Mouse (Mus musculus): ENCODE measurements around the gene Aaas. TPM values are rescaled to one million over a fixed set of nuclear protein-coding genes. Genes with fewer than 3 reads are reported as not detected.
A peak's percentile ranks its signal among the peaks of the same experiment; 100 is the strongest.

Aaas gene
- polyA plus RNA-seq, 1 experiment from 2014 or later = 31.3 TPM

DNA sequence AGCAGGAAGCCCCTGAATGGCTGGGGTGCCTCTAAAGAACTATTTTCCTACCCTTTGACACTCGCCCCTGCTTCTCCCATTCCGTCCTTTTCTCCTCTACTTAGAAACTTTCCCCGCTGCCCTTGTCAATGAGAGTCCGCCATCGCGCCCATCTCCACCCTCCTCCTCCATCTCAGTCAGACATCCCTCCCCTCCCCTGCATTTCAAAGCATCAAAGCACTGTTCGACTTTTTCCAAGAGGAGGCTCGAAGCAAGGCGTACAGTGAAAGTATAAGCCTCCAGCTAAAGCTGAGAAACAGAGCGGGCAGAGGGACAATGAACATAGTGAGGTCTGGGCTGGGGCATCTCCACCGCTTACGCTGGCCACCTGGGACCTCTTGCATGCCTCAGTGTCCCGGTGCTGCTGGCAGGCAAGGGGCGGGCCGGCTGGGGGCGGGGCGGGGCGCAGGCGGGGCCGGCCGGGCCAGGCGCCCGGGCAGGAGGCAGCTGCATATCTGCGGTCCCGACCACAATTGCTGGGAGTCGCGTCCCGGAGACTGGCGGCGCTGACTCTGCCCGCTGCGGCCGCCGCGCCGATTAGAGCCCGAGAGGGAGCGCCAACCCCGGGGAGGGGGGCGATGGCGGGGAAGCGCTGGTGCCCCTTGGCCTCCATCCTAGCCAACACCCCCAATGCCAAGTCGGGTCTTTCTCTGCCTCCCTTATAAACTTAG lies 26.0 kb upstream of the Aaas start:
- Histone ChIP-seq H3K4me3 (peak overlapping the region; percentile 51), H3K36me3 (no peaks in the 10 kb centered on the region), H3K4me2 (peak overlapping the region; percentile 84), H3K9me3 (no peaks in the 10 kb centered on the region), H3K27me3 (0 out of 2 replicates have a peak, but pooled peaks cover 4% of the 10 kb centered on the region), H3K9ac (peak overlapping the region; percentile 75), H3K4me1 (replicated peaks) (peaks cover 19% of the 10 kb centered on the region), H3K27ac (replicated peaks) (peak overlapping the region; percentile 73)
- under 1% methylated on average over 42 of the region's 43 CpGs for WGBS
- peak; percentile 80 for ATAC-seq (ENCODE audit: low read depth)

DNA sequence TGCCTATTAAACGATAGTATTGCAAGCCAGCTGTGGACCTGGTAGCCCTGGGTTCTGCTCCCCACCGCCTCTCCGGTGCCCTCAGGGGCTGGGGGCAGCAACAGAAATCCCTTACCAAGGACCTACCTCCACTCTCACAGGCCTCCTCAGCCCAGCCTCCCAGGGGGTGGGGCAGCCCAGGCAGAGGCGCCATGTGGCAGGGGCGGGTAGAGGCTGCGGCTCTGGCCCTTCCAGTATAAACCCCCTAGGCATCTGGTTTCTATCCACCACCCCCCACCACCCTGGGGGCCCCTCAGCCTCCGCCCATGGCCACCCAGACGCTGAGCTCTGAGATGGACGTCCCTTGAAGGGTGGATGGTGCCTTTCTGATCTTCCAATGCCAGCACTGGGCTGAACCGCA lies 20.2 kb upstream of the Aaas start:
- 12% methylated on average over 10 of the region's 10 CpGs for WGBS
- no peak overlapping the region for H3K4me2 ChIP-seq
- H3K27ac ChIP-seq (replicated peaks) = no peak overlapping the region
- H3K27me3 ChIP-seq = peaks cover 19% of the 10 kb centered on the region
- no peak for ATAC-seq (ENCODE audit: low read depth)
- 0 out of 2 replicates have a peak overlapping the region, but pooled peaks have one; percentile 31 for H3K9ac ChIP-seq
- H3K9me3 ChIP-seq = no peaks in the 10 kb centered on the region
- H3K4me3 ChIP-seq = no peak overlapping the region
- H3K36me3 ChIP-seq = no peaks in the 10 kb centered on the region
- peaks cover 30% of the 10 kb centered on the region for H3K4me1 ChIP-seq (replicated peaks)

DNA sequence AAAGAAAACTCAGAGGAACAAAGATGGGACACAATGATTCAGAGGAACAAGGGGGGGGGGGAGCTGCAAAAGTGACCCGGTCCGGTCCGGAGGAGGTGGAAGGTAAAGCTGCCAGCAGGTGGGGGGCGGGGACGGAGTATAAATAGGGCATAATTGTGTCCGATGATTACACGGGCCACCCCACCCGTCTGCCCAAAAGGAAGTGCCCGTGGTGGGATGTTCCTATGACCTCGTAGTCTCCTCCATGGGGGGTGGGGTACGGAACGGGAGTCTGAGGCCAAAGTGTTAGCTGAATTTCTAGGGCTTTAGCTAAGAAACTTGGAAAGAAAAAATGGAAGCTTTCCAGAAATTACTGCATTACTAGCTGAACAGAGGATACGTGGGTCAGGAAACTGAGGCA lies 19.4 kb upstream of the Aaas start:
- Histone ChIP-seq H3K4me1 (replicated peaks) (peaks cover 30% of the 10 kb centered on the region), H3K4me2 (no peak overlapping the region), H3K9me3 (no peaks in the 10 kb centered on the region), H3K27ac (replicated peaks) (no peak overlapping the region), H3K36me3 (no peaks in the 10 kb centered on the region), H3K4me3 (no peak overlapping the region), H3K9ac (no peak overlapping the region), H3K27me3 (peaks cover 19% of the 10 kb centered on the region)
- ATAC-seq (ENCODE audit: low read depth) = no peak
- 9% methylated on average over 13 of the region's 13 CpGs for WGBS

DNA sequence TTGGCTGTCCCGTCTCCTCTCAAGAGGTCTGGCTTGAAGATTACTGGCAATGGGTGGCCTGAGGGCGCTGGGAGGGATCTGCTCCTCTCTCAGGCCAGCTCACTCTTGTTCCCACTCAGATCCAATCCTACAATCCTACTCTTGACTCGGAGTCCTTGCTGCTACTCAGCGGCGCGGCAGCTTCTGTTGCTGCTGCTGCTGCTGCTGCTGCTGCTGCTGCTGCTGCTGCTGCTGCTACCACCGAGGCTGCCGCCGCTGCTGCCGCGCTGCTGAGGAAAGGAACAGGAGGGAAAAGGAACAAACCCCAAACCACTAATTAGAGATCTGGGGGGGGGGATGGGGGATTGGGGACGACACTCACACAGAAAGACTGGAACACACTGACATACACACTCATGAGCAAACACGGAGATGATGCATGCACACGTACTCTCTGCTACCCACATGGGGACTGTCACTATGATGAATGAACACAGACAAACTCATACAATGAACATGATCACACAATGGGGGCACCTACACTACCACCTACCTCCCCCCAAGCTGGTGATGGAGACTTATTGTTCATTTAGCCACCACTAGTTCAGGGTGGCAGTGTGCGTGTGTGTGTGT lies 16.3 kb upstream of the Aaas start, which contains the start of gene Sp7:
Sp7 (minus strand) TSS at position 450 of the 612 bp plus-strand sequence.
- peak within 1 kb of the TSS; percentile 23 for H3K4me3 ChIP-seq
- no peaks in the 10 kb centered on the region for H3K36me3 ChIP-seq
- H3K4me2 ChIP-seq = peak within 1 kb of the TSS; percentile 53
- peak within 1 kb of the TSS; percentile 63 for H3K9ac ChIP-seq
- H3K9me3 ChIP-seq = no peaks in the 10 kb centered on the region
- peaks cover 35% of the 10 kb centered on the region for H3K27me3 ChIP-seq
- 6% methylated on average over 15 of the region's 15 CpGs for WGBS
- no peak within 1 kb of the TSS for H3K27ac ChIP-seq (replicated peaks)
- peaks cover 33% of the 10 kb centered on the region for H3K4me1 ChIP-seq (replicated peaks)
- peak; percentile 64; the same call in 1 of the 2 replicates for ATAC-seq (ENCODE audit: low read depth)

DNA sequence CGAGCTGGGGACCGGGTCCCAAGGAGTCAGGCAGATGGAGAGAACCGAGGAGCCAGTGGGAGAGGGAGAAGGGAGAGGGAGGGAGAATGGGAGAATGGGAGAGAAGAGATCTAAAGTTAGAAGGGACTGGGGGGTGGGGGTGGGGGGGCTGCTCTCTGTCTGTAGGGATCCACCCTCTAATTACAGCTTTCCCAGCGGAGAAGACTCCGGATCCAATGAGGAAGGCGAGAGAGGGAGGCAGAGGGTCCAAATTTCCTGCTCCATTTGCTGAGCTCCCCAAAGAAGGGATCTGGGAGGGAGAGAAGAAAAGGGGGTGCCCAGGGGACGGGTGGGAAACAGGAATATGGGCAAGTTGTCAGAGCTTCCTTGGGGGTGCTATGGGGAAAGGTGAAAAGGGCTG lies 15.7 kb upstream of the Aaas start:
- peaks cover 33% of the 10 kb centered on the region for H3K4me1 ChIP-seq (replicated peaks)
- H3K27ac ChIP-seq (replicated peaks) = no peak overlapping the region
- H3K36me3 ChIP-seq = no peaks in the 10 kb centered on the region
- ATAC-seq (ENCODE audit: low read depth) = 0 out of 2 replicates have a peak, but pooled peaks have one; percentile 10
- 5% methylated on average over 7 of the region's 7 CpGs for whole genome bisulfite sequencing
- peaks cover 35% of the 10 kb centered on the region for H3K27me3 ChIP-seq
- H3K4me3 ChIP-seq = peak overlapping the region; percentile 23
- peak overlapping the region; percentile 63 for H3K9ac ChIP-seq
- no peaks in the 10 kb centered on the region for H3K9me3 ChIP-seq
- H3K4me2 ChIP-seq = peak overlapping the region; percentile 53

DNA sequence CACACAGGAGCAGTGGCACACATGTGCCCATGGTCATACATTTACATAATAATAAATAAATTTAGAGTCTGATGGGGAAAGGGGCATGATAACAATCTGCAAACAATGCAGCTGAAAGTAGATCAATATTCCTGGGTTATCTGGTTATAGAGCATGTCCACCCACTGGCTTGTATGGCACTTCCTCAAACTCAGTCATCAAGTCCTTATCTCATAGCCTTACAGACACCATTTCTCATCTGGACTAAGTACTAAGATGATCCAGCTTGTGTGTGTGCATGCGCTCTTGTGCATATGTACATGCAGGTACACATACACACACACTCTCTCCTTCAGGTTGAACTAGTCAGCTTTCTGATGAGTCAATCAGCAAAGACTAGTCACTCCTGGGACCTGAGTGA lies 14.1 kb upstream of the Aaas start:
- Histone ChIP-seq H3K4me1 (replicated peaks) (peaks cover 19% of the 10 kb centered on the region), H3K9me3 (no peaks in the 10 kb centered on the region), H3K27ac (replicated peaks) (no peak overlapping the region), H3K36me3 (no peaks in the 10 kb centered on the region), H3K4me2 (no peak overlapping the region), H3K27me3 (peaks cover 33% of the 10 kb centered on the region), H3K4me3 (no peak overlapping the region), H3K9ac (no peak overlapping the region)
- 97% methylated on average over 1 of the region's 1 CpGs for WGBS
- ATAC-seq (ENCODE audit: low read depth) = no peak

DNA sequence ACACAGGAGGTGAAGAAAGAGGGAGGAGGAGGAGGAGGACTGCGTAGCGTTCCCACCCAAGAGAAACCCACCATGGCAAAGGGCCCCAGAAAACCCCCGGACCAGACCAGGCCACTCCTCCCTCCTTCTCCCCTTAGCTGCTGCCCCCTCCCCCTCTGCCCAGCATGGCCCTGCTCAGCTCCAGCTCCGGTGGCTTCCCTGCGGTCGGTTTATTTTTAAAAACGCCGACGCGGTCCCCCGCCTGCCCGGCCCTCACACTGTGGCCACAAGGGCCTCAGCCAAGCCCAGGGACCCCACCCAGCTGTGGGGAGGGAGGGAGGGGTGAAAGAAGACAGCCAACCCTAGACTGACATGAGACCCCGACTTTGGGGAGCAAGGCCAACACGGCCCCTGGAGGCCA lies 12.1 kb upstream of the Aaas start:
- Histone ChIP-seq H3K4me1 (replicated peaks) (peaks cover 36% of the 10 kb centered on the region), H3K4me2 (peak overlapping the region; percentile 26; the same call in 1 of the 2 replicates), H3K9me3 (no peaks in the 10 kb centered on the region), H3K27me3 (peaks cover 53% of the 10 kb centered on the region), H3K27ac (replicated peaks) (no peak overlapping the region), H3K9ac (peak overlapping the region; percentile 54; the same call in 1 of the 2 replicates), H3K4me3 (no peak overlapping the region), H3K36me3 (no peaks in the 10 kb centered on the region)
- ATAC-seq (ENCODE audit: low read depth) = no peak
- WGBS = 20% methylated on average over 13 of the region's 14 CpGs

DNA sequence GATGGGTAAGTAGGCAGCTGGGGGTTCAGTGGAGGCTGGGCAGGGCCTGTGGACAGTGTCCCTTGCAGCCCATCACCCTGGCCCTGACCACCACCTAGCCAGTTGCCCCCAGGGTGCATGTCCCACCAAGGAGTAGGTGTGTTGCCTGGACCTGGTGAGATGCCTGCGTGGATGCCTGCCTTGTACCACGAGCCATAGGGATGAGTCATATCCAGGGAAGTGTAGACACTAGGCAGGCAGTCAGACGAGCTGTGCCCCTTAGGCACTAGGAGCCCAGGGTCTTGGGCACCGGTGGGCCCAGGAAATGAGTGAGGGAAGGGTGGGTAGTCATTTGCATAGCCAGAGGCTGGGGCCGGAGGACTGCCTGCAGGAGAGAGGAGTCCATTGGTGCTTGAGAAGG lies 8.3 kb upstream of the Aaas start:
- H3K4me1 ChIP-seq (replicated peaks) = peaks cover 41% of the 10 kb centered on the region
- H3K4me2 ChIP-seq = peak overlapping the region; percentile 47; the same call in 1 of the 2 replicates
- H3K27me3 ChIP-seq = peaks cover 62% of the 10 kb centered on the region
- H3K4me3 ChIP-seq = 0 out of 2 replicates have a peak overlapping the region, but pooled peaks have one; percentile 16
- H3K27ac ChIP-seq (replicated peaks) = no peak overlapping the region
- H3K9ac ChIP-seq = 0 out of 2 replicates have a peak overlapping the region, but pooled peaks have one; percentile 41
- 28% methylated on average over 5 of the region's 5 CpGs for WGBS
- ATAC-seq (ENCODE audit: low read depth) = no peak
- H3K9me3 ChIP-seq = no peaks in the 10 kb centered on the region
- H3K36me3 ChIP-seq = no peaks in the 10 kb centered on the region

DNA sequence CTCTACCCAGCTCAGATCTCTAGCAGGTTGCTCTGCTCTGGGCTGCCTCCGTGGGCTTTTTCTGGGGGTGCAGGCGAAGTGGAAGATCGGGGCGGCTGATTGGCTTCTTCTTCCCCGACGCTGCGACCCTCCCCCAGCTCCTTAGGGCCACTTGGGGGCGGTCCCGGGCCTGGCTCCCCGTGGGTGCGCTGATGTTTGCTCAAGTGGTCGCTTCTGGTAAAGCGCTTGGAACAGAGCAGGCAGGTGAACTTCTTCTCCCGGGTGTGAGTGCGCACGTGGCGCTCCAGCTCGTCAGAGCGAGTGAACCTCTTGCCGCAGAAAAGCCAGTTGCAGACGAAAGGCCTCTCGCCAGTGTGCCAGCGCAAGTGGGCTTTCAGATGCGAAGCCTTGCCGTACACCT lies 7.6 kb upstream of the Aaas start:
- Histone ChIP-seq H3K4me3 (peak overlapping the region; percentile 16), H3K27ac (replicated peaks) (no peak overlapping the region), H3K36me3 (no peaks in the 10 kb centered on the region), H3K9me3 (no peaks in the 10 kb centered on the region), H3K9ac (peak overlapping the region; percentile 41), H3K4me1 (replicated peaks) (peaks cover 41% of the 10 kb centered on the region), H3K27me3 (peaks cover 55% of the 10 kb centered on the region), H3K4me2 (peak overlapping the region; percentile 47)
- WGBS = 2% methylated on average over 25 of the region's 25 CpGs
- no peak for ATAC-seq (ENCODE audit: low read depth)

DNA sequence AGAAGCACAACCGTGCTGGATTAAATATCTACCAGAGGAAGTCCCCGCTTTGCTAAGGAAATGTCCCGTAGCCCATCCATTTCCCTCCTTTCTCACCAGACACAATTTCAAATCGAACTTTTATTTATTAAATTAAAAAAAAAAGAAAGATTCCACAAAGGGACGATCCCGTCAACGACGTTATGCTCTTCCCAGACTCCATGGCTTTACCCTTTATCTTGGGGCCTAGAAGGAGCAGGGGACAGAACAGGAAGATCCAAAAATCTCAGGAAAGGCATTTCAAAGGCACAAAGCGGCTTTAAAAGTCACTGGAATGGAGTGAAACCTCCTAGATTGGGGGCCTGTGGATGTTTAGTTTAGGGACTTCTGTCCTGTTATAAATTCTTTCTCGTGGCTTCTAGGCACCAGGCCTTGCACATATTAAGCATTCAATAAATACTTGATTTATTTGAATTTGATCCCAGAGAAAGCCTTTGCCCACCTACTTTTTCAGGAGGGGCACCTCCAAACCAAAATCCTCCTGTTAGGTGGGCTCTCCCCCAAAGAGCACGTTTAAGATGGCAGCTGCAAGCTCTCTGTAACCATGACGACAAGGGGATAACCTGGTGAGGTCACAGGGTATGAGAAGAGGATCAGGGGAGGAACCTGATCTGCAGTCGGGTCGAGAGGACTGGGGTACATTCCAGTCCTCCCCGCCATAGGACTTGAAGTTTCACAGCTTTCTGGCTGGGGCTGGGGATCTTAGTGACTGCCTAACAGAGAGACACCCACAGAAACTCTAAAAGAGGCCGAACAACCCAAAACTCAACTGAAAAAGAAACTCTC lies 6.1 kb upstream of the Aaas start:
- peaks cover 45% of the 10 kb centered on the region for H3K27me3 ChIP-seq
- peak overlapping the region; percentile 73 for H3K9ac ChIP-seq
- no peaks in the 10 kb centered on the region for H3K9me3 ChIP-seq
- peak overlapping the region; percentile 49; the same call in 1 of the 2 replicates for H3K4me3 ChIP-seq
- H3K36me3 ChIP-seq = no peaks in the 10 kb centered on the region
- ATAC-seq (ENCODE audit: low read depth) = no peak
- H3K4me1 ChIP-seq (replicated peaks) = peaks cover 38% of the 10 kb centered on the region
- peak overlapping the region; percentile 95 for H3K4me2 ChIP-seq
- peak overlapping the region; percentile 38; the same call in 1 of the 2 replicates for H3K27ac ChIP-seq (replicated peaks)
- WGBS = 24% methylated on average over 16 of the region's 16 CpGs

DNA sequence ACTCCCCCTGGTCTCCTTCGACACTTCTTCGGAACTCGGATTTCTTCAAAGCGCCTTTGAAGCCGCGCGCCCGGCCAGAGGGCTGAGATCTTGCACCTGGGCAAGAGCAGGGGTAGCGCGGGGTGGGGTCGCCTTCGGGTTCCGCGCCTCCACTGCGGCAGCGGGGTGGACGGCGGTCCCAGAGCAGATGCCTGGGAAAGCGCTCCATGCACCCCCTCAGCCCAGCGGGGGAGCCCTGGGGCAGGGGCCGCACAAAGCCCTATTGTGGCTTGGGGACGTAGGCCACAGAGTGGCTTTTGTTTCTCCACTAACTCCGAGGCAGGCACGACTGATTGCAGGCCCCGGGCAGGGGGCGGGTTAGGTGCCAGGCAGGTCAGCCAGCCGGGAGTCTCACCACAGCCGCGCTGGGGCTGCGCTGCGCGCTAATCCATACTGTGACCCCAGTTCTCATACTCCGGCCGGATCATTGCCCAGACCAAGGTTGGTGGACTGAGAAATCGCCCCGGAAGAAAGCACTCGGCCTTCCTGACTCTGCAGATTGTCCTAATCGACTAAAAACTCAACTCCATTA lies 5.4 kb upstream of the Aaas start:
- under 1% methylated on average over 38 of the region's 38 CpGs for WGBS
- H3K27me3 ChIP-seq = peaks cover 45% of the 10 kb centered on the region
- ATAC-seq (ENCODE audit: low read depth) = peak; percentile 52; the same call in 1 of the 2 replicates

More for the DNA sequence above, 5.4 kb upstream of the Aaas start:
- Histone ChIP-seq H3K27ac (replicated peaks) (peak overlapping the region; percentile 74), H3K9me3 (no peaks in the 10 kb centered on the region), H3K9ac (peak overlapping the region; percentile 73), H3K4me1 (replicated peaks) (peaks cover 41% of the 10 kb centered on the region), H3K36me3 (no peaks in the 10 kb centered on the region), H3K4me3 (peak overlapping the region; percentile 49), H3K4me2 (peak overlapping the region; percentile 95)
